Mouse (Mus musculus) retina, adult 2 months (tissue): ENCODE results near the gene Tecta.

Source experiments
- DNase-seq: peaks from one replicate; pipeline ENCODE4 v3.0.0-alpha.2; 2012; ENCODE audit warnings: low read depth, low spot score

Gene Tecta

DNA sequence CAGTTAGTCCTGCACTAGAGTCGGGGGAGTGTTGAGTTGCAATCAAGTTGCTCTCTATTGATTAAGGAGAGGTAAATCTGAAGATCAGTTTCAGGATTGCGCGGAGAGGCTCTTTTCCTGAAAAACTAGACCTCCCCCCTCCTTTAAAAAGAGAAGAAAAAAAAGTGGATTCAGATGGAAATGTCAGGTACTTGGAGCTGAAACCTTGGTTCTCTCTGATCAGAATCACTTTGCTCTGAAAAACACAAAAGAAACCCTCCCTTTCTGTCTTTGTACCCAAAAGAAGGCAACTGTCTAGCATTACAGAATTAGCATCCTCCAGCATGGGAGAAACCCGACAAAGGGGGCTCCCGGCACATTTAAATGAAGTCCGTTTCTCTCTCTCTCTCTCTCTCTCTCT, at the start of gene Tecta:
Gene Tecta, minus strand, starts transcription at position 101 of the 400 bp plus-strand sequence.
- DNase-seq, result no peak

DNA sequence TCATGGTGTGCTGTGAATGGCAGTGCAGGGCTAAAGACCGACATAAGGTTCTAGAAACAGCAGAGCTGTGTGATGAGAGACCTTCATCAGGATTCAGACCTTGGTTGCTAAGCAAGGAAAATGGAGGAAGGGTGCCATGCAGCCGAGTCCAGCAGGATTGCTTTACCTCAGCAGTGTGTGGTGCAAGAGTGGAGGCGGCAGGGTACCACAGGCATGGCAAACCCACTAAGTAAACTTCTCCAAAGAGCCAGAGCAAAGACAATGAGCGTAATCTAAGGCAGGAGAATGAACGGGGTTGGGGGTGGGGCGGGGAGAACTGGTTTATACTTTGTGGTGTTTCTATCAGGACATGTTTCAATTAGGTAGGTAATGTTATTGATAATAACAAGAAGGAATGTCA, 49.3 kb upstream of the Tecta start:
- DNase-seq, result no peak

DNA sequence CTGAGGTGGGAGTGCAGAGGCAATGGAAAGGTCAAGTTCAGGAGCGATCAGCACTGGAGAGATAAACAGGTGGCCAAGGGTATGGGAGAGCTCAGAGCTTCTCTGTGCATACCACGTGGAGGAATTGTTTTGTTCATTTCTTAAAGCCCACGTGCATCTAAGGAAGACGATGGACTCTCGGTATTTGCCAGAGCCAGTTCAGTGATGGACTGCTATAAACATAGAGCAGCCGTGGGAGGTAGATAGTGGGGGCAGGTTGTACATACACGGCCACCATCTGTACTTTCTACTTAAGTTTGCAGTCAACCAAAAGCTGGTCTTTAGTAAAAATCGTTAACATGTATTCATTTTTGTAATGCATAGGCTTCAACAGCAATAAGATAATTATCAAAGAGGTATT, 42.4 kb upstream of the Tecta start:
- no peak for DNase-seq

DNA sequence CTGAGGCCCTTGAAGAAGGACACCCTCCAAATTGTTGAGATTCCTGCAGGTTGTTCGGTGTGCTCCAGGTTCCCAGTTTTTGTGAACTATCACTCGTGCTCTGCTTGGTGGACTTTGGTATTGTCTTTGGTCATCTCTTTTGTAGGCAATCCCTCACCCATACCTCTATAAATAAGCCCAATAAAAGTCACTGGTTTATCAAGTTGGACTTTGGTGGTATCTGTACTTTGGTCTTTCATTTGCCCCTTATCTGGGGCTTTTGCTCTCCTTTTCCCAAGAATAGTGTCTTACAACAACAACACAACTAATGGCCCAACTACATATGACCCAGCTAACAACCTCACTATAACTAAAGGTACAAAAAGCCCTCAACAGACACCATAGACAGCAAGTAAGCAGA, 41.5 kb upstream of the Tecta start:
- DNase-seq, result no peak

DNA sequence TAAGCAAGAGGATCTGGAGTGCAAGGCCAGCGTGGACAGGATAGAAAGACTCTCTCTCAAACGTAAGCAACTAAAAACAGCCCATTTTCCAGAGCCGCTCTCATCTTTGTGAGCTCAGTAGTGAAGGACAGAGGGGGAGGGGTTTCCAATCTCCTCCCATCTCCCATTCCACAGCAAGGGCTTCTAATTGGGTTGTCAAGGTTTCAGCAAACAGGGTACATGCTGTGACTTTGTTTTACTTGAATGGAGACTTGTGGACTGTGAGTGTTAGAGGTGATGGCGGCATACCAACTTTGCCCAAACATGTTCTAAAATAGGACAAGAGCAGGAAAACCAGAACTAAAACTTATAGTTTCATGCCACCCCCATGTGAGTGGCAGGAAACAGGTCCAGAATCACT, 39.7 kb upstream of the Tecta start:
- DNase-seq, result no peak

DNA sequence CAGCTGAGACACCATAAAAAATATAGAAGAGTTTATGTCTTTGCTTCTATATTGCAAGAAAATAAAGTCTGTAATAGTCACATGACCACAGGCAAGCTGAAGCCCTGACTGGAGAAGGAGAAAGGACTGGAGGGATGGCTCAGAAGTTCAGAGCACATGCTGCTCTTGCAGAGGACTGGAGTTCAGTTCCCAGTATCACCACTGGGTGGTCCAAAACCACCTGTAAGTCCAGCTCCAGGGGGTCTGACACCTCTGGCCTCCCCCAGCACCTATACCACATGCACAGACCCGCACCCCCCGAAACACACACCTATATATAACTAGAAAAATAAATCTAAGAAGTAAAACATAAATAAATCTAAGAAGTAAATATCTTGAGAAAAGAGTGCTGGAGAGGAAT, 32.4 kb upstream of the Tecta start:
- no peak for DNase-seq

DNA sequence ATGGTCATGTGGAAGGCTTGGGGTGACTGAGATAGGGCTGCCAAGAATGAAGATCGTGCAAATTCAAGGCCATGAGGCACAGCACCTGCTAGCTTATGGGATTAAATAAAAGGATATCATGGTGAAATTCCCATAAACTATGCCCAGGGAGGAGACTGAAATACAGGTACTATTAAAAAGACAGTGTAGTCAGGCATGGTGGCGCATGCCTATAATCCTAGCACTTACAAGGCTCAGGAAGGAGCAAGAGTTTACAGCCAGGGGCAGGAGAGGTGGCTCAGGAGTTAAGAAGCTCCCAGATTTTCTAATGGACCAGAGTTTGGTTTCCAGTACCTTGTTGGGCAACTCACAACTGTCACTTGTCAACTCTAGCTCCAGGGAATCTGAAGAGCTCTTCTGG, 31.9 kb upstream of the Tecta start:
- no peak for DNase-seq

DNA sequence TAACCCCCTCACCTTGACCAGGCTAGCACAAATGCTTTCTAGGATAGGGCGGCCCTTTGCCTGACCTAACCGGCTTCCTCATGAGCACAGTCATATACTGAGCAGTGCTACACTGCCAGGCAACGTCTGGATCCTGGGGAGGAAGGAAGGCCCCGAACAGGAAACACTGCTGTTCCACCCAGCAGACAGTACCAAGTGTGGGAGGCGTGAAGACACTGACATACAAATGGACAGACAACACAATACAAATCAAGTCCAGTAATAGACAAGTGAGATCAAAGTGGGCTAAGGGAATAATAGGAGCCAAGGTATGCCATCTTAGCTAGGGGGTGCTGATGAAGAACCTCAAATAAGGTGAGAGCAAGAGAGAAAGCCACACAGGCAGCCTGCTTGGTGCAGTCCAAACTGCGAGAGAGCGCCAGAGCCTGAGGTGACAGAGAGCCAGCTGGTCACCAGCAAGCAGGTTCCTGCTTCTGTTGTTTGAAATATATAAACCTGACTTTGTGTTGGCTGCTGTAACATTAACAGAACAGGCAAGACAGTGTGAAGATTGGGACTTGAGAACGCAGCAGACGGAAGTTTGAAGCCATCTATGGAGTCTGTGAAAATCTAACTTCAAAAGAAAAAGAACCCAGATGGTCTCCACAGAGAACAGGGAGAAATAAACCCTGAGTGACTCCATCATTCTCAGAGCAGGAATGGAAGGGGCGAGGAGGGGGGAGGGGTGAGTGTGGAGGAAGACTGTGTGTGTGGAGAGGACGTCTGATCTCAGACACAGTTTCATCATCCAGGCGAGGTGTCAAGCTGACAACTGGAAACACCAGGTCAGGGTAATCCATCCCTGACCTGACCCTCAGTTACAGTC, 28.6 kb upstream of the Tecta start:
- DNase-seq, result no peak

DNA sequence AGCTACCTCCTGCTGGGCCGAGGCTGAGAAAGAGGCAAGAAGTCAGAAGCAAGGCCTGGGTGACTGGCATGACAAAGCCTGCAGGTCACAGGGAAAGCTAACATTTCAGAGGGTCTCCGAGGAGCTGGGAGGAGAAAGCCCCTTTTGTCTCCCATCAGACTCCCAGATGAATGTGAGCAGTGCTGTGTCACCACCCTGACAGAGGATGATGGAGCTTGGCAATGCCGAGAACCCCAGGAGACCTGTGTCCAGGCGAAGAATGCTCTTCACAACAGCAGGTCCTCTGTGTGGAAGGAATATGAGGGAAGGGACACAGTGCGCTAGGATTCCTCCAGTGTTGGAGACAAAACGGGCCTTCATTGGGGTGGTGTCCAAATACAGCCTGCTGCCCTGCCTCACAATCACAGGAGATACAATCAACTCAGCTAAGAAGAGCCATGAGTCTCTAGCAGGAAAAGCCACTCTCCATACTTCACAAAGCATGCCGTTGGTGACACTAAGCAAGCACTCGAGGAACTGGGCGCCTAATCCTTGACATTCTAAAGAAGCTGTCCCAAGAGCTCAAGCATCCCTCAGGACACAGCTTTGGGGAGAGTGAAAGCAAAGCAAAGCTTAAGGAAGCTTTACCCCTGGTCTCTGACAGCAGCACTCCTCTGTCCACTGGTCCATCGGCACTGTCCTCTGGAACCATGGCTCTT, 27.1 kb upstream of the Tecta start:
- no peak for DNase-seq

DNA sequence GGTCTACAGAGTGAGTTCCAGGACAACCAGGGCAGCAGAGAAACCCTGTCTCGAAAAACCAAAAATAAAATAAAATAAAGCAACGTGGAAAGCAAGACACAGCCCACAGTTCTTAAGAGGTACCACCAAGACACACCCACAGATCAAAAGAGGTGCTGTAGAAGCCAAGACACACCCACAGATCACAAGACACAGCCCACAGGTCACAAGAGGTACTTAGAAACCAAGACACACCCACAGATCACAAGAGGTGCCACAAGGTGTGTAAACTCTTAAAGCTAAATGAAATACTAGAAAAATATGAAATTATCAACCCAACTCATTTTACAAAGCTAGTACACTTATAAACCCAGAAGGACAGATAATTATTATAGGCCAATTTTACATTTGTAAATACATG, 23.9 kb upstream of the Tecta start:
- no peak for DNase-seq

DNA sequence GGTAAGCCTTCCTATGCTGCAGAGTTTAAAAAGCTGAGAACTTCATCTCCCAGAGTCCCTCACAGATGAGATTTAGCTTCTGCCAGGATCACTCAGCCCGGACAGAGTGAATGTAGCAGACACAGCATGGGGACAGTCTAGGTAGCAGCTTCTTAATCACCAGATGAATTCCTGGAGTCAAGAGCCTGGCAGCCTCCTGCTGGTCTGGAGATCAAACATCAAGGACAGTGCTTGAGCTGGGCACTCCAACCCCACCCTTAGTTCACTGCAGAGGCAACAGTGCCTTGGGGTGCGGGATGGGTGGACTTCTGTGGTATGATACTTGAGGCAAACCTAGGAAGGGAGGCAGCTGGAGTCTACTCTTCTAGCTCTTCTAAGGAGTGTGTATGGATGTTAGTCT, 20.0 kb upstream of the Tecta start:
- DNase-seq, result no peak

DNA sequence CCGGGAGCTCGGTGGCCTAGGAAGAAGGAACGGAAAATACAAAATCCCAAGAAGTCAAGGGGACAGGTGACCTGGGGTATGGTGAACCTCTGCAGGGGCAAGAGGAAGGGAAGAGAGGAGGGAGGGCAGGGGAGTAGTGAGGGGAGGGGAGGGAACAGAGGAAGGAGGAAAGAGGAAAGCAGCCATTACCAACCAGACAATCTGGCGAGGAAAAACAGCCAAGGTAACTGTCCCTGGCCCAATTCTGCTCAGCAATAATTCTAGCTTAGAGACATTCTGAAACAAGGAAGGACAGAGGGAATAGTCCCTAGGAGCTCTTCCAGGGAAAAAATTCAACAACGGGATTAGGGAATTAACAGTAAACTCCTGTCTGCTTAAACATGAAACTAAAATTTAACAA, 19.1 kb upstream of the Tecta start:
- no peak for DNase-seq

DNA sequence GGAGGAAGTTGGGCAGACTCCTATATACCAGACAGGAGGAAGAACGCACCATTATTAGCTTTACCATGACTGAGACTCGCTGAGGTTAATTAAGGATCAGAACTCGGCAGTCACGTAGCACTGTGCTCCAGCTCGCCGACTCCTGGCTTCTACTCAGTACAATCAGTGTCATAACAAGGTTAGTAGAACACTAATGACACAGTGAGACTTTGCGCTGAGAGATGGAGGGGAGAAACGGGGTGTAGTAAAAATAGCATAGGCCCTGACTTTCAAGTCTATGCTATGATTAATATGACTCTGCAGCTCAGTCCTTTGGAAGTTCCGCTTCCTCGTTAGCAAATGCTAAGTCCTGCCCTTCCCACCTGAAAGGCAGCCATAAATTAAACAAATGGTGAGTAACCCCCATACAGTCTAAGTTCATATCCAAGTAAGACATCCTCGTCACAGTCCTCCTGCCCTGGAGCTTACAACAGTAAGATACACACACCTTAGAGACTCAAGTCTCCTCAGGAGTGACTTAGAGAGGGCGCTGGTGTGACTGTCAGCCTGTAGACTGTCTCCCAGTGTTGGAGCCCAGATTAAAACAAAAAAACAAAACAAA, 17.7 kb upstream of the Tecta start:
- DNase-seq, result no peak

DNA sequence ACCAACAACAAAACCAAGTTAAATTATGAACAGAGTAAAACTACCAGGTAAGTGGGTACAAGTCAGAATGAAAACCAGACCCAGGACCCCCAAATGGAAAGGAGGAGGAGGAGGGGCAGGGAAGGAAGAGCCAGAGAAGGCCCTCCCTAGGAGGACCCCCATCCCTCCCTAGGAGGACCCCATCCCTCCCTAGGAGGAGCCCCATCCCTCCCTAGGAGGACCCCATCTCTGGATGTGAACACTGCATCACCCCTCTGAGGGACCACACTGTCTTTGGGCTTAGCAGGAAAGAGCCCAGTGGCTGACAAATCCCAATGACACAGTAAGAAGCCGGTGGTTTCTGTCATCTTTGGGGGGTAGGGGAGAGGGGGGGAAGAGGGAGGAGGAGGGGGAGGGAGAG, 15.5 kb upstream of the Tecta start:
- DNase-seq, result no peak

DNA sequence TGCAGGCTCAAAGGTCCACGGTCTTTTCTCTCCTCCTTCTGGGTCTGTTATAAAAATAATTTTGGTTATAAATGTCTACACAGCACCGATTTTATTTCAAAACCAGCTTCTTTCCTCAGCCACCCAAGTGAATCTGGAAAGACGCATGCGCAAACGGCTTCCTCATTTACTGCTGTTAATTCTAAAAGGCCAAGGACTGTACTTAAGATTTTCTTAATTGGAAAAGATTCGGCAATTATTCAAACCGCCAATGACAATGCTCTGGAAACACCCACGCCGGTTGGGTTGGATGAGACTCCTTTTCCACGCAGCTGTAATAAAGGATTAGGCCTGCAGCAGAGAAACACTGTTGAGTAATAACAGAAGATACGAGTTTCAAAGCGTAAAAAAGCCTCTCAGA, 13.6 kb upstream of the Tecta start:
- DNase-seq, result no peak

DNA sequence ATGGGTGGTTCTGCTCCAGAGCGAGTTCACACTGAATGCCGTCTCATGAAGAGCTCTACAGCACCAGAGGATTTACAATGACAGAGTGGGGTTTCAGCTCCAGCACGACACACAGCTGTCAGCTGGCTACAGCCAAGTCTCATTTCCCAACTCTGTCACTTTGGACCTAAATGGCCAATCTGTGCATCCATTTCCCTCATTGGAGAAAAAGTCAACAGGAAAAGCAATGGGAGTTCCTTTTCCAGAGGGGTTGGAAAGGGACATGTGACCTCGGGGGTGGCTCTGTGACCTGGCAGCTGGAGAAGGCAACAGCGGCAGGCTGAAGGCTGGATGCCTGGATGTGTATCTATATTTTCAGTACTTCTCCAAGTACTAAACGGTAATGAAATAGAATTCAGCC, 11.6 kb upstream of the Tecta start:
- DNase-seq, result no peak

DNA sequence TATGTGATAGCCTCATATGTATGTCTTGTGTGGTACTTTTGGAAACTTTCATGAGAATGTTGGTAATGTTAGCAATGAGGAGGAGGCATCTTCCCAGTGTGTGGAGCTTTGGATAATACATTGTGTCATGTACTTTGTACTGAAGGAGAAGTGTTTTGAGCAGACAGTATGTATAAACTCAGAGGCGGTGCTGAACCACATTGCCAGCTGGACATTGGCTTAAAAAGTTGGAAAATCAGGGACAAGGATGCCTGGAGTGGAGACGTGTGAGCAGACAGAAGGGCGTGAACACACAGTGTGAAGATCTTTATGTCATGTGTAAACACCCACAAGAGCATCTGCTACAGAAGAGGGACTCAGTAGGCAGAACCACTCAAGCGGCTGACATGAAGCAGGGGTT, 6.0 kb upstream of the Tecta start:
- no peak for DNase-seq

DNA sequence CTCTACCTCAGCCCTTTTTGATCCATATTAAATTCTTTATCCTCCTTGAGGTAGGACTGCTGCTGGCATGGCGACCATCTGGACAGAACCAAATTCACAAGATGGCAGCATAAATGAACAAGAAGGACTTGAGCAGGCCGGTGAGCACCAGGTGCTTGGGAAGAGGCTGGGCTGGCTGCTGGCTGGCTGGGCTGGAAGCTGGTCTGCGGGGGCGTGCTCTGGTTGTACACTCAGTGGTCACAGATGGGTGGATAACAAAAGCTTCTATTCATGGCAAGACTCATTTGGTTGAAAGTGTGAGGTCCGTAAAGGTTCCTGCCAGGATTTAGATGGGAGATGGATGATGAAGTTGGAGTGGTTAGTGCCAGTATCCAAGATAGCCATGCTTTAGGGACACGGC, 1.8 kb upstream of the Tecta start:
- DNase-seq, result no peak

DNA sequence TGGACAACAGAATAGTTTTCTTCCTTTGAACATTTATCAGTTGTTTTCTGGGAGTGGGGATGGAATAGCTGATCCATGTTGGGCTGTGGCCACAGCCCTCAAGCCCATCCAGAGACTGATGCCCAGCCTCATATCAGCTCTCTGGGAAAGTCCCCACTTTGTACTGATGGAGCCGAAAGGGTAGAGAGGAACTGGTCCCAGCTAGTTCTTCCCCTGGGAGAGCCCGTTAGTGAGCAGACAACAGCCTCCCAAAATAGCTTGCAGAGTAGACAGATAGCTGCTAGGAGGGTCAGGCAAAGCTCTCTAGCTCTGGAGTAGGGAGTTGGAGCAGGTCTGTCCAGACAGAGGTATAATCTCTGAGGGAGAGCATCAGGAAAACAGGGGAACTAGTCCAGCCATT, 3.6 kb downstream of the Tecta start:
- DNase-seq, result no peak

DNA sequence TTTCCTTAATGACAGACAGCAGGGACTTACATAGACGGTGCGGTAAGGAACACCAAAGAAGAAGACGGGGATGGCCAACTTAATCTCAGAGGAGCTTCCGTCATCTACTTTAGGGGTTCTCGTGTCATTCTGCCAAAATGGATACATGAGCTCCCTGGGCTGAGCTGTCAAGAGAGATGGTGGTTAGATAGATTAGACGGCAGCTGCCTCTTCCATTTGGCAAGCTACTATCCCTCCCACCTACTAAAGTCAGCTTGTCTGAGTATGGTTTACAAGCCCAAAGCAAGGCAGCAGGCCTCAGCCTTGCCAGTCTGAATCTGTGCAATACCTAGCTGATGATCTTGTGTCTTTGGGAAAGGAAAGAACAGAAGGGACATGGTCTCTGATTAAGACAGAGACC, 4.8 kb downstream of the Tecta start:
- DNase-seq, result no peak

DNA sequence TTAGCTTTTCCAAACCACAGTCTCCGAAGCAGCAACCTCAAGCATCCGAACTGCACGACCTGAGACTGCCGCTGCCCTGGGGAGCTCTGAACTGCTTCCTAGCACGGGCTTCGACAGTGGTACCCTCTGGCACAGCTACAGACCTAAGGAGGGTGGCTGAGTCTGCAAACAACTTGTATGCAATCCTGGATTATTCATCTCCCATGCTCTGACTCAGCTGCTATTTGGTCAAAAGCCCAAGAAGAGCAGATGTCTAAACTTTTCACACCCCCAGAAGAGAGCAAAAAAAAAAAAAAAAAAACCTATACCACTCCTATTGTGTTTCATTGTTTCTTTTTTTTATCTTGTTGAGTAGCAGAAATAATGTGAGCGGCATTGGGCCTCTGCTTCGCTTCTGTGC, 5.4 kb downstream of the Tecta start:
- DNase-seq, result no peak

DNA sequence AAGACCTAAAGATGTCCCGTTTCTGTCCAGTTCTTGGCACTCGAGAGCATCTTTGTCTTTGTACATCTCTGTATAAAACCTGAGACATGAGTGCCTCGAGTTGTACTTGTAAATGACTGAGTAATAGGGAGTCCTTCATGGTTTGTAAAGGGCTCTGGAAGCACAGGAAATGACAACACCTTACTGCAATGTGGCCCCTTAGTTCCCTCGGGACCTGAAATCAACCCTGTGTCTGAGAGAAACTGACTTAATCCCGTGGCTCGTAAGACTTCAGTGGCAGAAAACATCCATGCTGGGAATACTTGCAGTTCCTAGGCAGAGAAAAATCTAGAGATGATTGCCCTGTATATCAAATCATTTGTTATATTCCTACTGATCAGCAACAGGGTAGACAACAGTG, 6.8 kb downstream of the Tecta start:
- DNase-seq, result no peak

DNA sequence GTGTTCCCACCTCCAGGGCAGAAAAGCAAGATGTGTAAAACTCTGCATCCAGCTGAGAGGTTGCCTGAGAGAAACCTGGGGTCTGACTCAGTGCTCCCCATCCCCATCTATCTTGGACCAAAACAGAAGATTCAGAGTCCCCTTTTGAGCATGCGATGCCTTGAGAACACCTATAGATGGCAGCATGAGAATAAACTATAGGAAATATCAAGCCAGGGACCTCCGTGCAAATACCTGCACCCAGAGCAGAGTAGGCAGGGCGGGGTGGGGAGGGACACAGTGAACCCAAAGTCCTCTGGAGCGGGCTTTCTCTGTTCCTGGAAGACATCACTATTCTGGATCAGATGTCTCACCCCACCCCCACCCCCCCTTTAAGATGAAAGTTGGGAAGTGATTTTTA, 11.2 kb downstream of the Tecta start:
- DNase-seq, result no peak
